Mouse (Mus musculus) skeletal muscle tissue, adult 2 months (tissue): ENCODE measurements at regions not wholly inside any gene's neighbourhood (a gene's known extent, or its start where the extent isn't known, plus 50 kb on each side); places are given as distances from the start of the nearest gene placed in this dataset.

Experiments used
- DNase-seq: peaks from one replicate; pipeline ENCODE4 v3.0.0-alpha.2; 2012; ENCODE audit warnings: low read depth, low spot score

DNA sequence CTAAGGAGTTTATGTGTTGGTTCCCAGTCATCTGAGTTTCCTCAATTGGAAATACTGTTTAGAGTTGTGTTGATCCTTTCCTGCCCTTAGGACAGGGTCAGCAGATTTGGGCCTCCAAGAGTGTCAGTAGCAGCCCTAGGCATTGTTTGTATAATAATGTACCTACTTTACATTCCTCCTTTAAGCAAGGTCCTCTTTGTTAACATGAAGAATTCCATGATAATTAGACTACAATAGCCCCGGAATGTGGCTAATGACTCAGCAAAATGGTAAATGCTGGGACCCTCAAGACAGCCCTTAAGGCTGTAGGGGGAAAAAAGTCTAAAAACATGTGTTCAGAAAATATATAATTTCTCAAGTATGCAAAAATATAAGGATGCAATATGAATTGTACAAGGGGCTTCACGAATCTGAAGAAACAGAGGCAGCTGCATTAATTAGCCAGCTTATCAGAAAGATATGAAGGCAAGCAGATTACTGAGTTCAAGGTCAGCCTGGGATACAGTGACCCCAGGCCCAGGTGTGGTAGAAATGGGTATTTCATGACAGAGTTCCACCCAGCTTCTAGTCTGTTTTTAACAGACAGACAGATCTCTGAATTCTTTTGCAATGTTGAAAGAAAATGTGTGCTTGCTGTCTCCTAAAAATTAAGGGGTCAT lies 80.1 kb upstream of the Ptprk start:
- no peak for DNase-seq

DNA sequence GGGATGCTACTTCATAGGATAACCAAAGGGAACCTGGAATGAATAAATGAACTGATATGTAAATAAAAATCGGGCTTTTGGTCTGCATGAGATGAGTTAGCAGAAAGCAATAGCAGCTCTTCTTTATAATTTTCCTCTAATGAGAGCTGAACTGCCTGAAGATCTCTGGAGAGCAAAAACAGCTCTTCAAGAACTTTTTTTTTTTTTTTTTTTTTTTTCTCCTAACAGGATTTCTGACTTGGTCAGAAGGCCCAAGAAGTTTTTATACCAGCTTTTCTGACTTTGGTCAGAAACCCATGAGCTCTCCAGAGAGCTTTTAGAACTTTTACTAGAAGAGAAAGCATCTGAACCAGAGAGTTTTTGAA lies 79.6 kb upstream of the Ptprk start:
- DNase-seq: no peak

GRCm38 (mm10) chr10:28010756-28011155 lies 63.9 kb upstream of the Ptprk start:
- DNase-seq: no peak

DNA sequence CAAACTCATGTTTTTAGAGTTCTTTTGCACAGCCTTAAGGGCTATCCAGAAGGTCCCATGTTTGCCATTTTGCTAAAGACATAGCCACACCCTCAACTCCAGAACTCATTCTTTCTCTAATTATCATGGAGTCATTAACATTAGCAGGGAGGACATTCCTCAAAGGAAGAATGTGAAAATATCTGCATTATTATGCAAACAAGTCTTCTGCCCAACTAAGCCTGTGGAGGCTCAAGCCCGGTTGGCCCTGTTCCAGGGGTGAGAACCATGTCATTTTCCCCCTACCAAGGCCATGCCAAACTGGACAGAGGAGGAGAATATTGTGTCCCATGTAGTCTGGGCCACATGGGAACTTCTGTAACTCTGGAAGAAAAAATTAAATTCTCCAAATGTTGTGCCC lies 62.5 kb upstream of the Ptprk start:
- DNase-seq: no peak

- no peak for DNase-seq
Measured at GRCm38 (mm10) chr10:28013401-28013800, 61.2 kb upstream of the Ptprk start.

GRCm38 (mm10) chr10:28014306-28014825 lies 60.3 kb upstream of the Ptprk start:
- no peak for DNase-seq
